Mouse (Mus musculus) embryonic facial prominence, embryonic 11.5 days (tissue): ENCODE results near the gene Card9. TPM values are rescaled to one million over a fixed set of nuclear protein-coding genes. Genes with fewer than 3 reads are reported as not detected.
A peak's percentile ranks its signal among the peaks of the same experiment; 100 is the strongest.

Experiments
- ATAC-seq: fragments of 200-750 bp; cut with Nextera tagmentation; replicated peaks from 2 replicates; pipeline ENCODE4 v1.8.0; 2017; ENCODE audit warnings: low read depth; ENCODE audit not compliant: insufficient number of reproducible peaks, low FRiP score, low TSS enrichment
- DNase-seq: peaks from one replicate; pipeline ENCODE4 v3.0.0-alpha.2; 2015; ENCODE audit warnings: low spot score
- H3K27ac ChIP-seq: fragments of 300-500 bp; sonication (generic); replicated peaks from 2 replicates; pipeline ENCODE4 v1.5.1; 2014; ENCODE audit warnings: mild to moderate bottlenecking, low read depth, low read length, control low read depth
- H3K27me3 ChIP-seq: fragments of 300-500 bp; sonication (generic); 2 replicates; pipeline ENCODE4 v1.6.1; 2014; ENCODE audit warnings: mild to moderate bottlenecking, low read length, moderate library complexity, mixed read lengths; ENCODE audit not compliant: control insufficient read depth, insufficient read depth
- H3K36me3 ChIP-seq: fragments of 300-500 bp; sonication (generic); replicated peaks from 2 replicates; pipeline ENCODE4 v1.6.1; 2014; ENCODE audit warnings: low read depth, mild to moderate bottlenecking, low read length, moderate library complexity, mixed read lengths; ENCODE audit not compliant: control insufficient read depth, insufficient read depth
- H3K4me1 ChIP-seq: fragments of 300-500 bp; sonication (generic); 2 replicates; pipeline ENCODE4 v1.6.1; 2014; ENCODE audit warnings: low read length, mixed read lengths; ENCODE audit not compliant: control insufficient read depth, insufficient read depth
- H3K4me2 ChIP-seq: fragments of 300-500 bp; sonication (generic); 2 replicates; pipeline ENCODE4 v1.6.1; 2014; ENCODE audit warnings: low read depth, mild to moderate bottlenecking, control low read depth, low read length, moderate library complexity
- H3K4me3 ChIP-seq: fragments of 300-500 bp; sonication (generic); 2 replicates; pipeline ENCODE4 v1.5.1; 2014; ENCODE audit warnings: low read depth, low read length, control low read depth
- H3K9ac ChIP-seq: fragments of 300-500 bp; sonication (generic); replicated peaks from 2 replicates; pipeline ENCODE4 v1.6.1; 2014; ENCODE audit warnings: mild to moderate bottlenecking, control low read depth, low read length
- H3K9me3 ChIP-seq: fragments of 300-500 bp; sonication (generic); replicated peaks from 2 replicates; pipeline ENCODE4 v1.6.1; 2016; ENCODE audit warnings: mild to moderate bottlenecking, low read length, inconsistent platforms, mixed read lengths; ENCODE audit not compliant: control insufficient read depth
- WGBS: fragments of 180-500 bp; shearing (Covaris S2); extraction: QIAGEN DNeasy Blood & Tissue Kit; methylation state at CpG from one replicate; pipeline ENCODE4 v1.1.7; 2014; 5-methylcytosine and 5-hydroxymethylcytosine counted together
- polyA plus RNA-seq: library from polyadenylated mRNA; unstranded; fragments of >200 nt; fragmentation: Nextera tagmentation; extraction: Ambion mirVana; gene quantifications from 2 replicates; pipeline ENCODE4 v1.2.1, GENCODE M21; 2014

Card9 gene
- polyA plus RNA-seq, 1 experiment from 2014 or later = 0.41 TPM

GRCm38 (mm10) chr2:26358667-26359320 lies 1.9 kb downstream of the Card9 start:
- no peaks in the 10 kb centered on the region for H3K9me3 ChIP-seq
- no peaks in the 10 kb centered on the region for H3K27me3 ChIP-seq
- H3K4me3 ChIP-seq = no peak overlapping the region
- no peaks in the 10 kb centered on the region for H3K4me1 ChIP-seq
- no peak for DNase-seq
- H3K4me2 ChIP-seq = no peak overlapping the region
- ATAC-seq = no peak
- no peaks in the 10 kb centered on the region for H3K36me3 ChIP-seq
- no peak overlapping the region for H3K9ac ChIP-seq
- H3K27ac ChIP-seq = no peak overlapping the region
- 89% methylated on average over 13 of the region's 13 CpGs for WGBS

- ATAC-seq = no peak
- no peaks in the 10 kb centered on the region for H3K9me3 ChIP-seq
- no peak overlapping the region for H3K27ac ChIP-seq
These were observed 3.2 kb downstream of the Card9 start for GRCm38 (mm10) chr2:26357484-26357883.

GRCm38 (mm10) chr2:26356678-26357077 lies 4.0 kb downstream of the Card9 start:
- ATAC-seq (no peak), DNase-seq (no peak)
- no peaks in the 10 kb centered on the region for H3K9me3 ChIP-seq
- H3K9ac ChIP-seq = no peak overlapping the region
- H3K36me3 ChIP-seq = no peaks in the 10 kb centered on the region
- 62% methylated on average over 7 of the region's 7 CpGs for WGBS
- no peak overlapping the region for H3K27ac ChIP-seq
- H3K27me3 ChIP-seq = no peaks in the 10 kb centered on the region
- no peaks in the 10 kb centered on the region for H3K4me1 ChIP-seq
- H3K4me2 ChIP-seq = no peak overlapping the region
- H3K4me3 ChIP-seq = no peak overlapping the region

More at GRCm38 (mm10) chr2:26357484-26357883, 3.2 kb downstream of the Card9 start:
- Histone ChIP-seq H3K4me3 (no peak overlapping the region), H3K9ac (no peak overlapping the region), H3K4me1 (no peaks in the 10 kb centered on the region), H3K4me2 (no peak overlapping the region), H3K36me3 (no peaks in the 10 kb centered on the region), H3K27me3 (no peaks in the 10 kb centered on the region)
- DNase-seq = peak; percentile 9
- WGBS = 44% methylated on average over 15 of the region's 15 CpGs

GRCm38 (mm10) chr2:26356231-26356630 lies 4.5 kb downstream of the Card9 start:
- Histone ChIP-seq H3K9ac (no peak overlapping the region), H3K9me3 (no peaks in the 10 kb centered on the region), H3K4me1 (no peaks in the 10 kb centered on the region), H3K27me3 (no peaks in the 10 kb centered on the region), H3K4me2 (no peak overlapping the region), H3K4me3 (no peak overlapping the region), H3K36me3 (no peaks in the 10 kb centered on the region), H3K27ac (no peak overlapping the region)
- DNase-seq = no peak
- 82% methylated on average over 4 of the region's 4 CpGs for WGBS
- no peak for ATAC-seq

- 93% methylated on average over 4 of the region's 4 CpGs for WGBS
- no peak overlapping the region for H3K27ac ChIP-seq
- no peak for ATAC-seq
- no peaks in the 10 kb centered on the region for H3K36me3 ChIP-seq
- H3K9me3 ChIP-seq = no peaks in the 10 kb centered on the region
- H3K27me3 ChIP-seq = no peaks in the 10 kb centered on the region
- no peak overlapping the region for H3K4me2 ChIP-seq
- no peak overlapping the region for H3K4me3 ChIP-seq
- no peak for DNase-seq
- no peaks in the 10 kb centered on the region for H3K4me1 ChIP-seq
- no peak overlapping the region for H3K9ac ChIP-seq
These were observed 6.3 kb downstream of the Card9 start for GRCm38 (mm10) chr2:26354401-26354800.

GRCm38 (mm10) chr2:26353066-26353980 lies 7.4 kb downstream of the Card9 start:
- DNase-seq (no peak), ATAC-seq (no peak)
- Histone ChIP-seq H3K9ac (no peak overlapping the region), H3K4me2 (no peak overlapping the region; the same call in 1 of the 2 replicates), H3K27me3 (no peaks in the 10 kb centered on the region), H3K4me3 (peak overlapping the region; percentile 84), H3K4me1 (no peaks in the 10 kb centered on the region), H3K9me3 (no peaks in the 10 kb centered on the region), H3K36me3 (peaks cover 6% of the 10 kb centered on the region), H3K27ac (no peak overlapping the region)
- WGBS = 88% methylated on average over 11 of the region's 11 CpGs

- H3K4me1 ChIP-seq = no peaks in the 10 kb centered on the region
- no peaks in the 10 kb centered on the region for H3K9me3 ChIP-seq
- peak overlapping the region; percentile 95 for H3K9ac ChIP-seq
- peak overlapping the region; percentile 98 for H3K4me2 ChIP-seq
- WGBS = 3% methylated on average over 36 of the region's 36 CpGs
- H3K27ac ChIP-seq = no peak overlapping the region
- peaks cover 6% of the 10 kb centered on the region for H3K36me3 ChIP-seq
- no peaks in the 10 kb centered on the region for H3K27me3 ChIP-seq
- DNase-seq (no peak), ATAC-seq (peak; percentile 31)
- H3K4me3 ChIP-seq = peak overlapping the region; percentile 84
These were observed 8.3 kb downstream of the Card9 start for GRCm38 (mm10) chr2:26352291-26352910.
